Mouse (Mus musculus) kidney, postnatal 0 days (tissue): ENCODE data around the gene Vmn1r200. TPM values are rescaled to one million over a fixed set of nuclear protein-coding genes. Genes with fewer than 3 reads are reported as not detected.

ENCODE experiments used
- ATAC-seq: fragments of 200-750 bp; cut with Nextera tagmentation; replicated peaks from 2 replicates; pipeline ENCODE4 v1.8.0; 2017; ENCODE audit warnings: low read depth, moderate number of reproducible peaks, moderate TSS enrichment, moderate library complexity; ENCODE audit not compliant: low FRiP score
- DNase-seq: peaks from one replicate; pipeline ENCODE4 v3.0.0-alpha.2; 2016; ENCODE audit warnings: low spot score
- H3K27ac ChIP-seq: fragments of 300-500 bp; sonication (generic); 2 replicates; pipeline ENCODE4 v1.5.1; 2014; ENCODE audit warnings: mild to moderate bottlenecking
- H3K27me3 ChIP-seq: fragments of 300-500 bp; sonication (generic); 2 replicates; pipeline ENCODE4 v1.6.1; 2014; ENCODE audit warnings: low read length, mixed read lengths; ENCODE audit not compliant: insufficient read depth
- H3K36me3 ChIP-seq: fragments of 300-500 bp; sonication (generic); 2 replicates; pipeline ENCODE4 v1.6.1; 2014; ENCODE audit warnings: low read length, mixed read lengths; ENCODE audit not compliant: insufficient read depth
- H3K4me1 ChIP-seq: fragments of 300-500 bp; sonication (generic); replicated peaks from 2 replicates; pipeline ENCODE4 v1.6.1; 2014; ENCODE audit warnings: antibody characterized with exemption, low read length, mixed read lengths; ENCODE audit not compliant: insufficient read depth
- H3K4me2 ChIP-seq: fragments of 300-500 bp; sonication (generic); 2 replicates; pipeline ENCODE4 v1.6.1; 2014; ENCODE audit warnings: mild to moderate bottlenecking, low read length, moderate library complexity, mixed read lengths
- H3K4me3 ChIP-seq: fragments of 300-500 bp; sonication (generic); replicated peaks from 2 replicates; pipeline ENCODE4 v1.5.1; 2014; ENCODE audit warnings: low read depth, low read length
- H3K9ac ChIP-seq: fragments of 300-500 bp; sonication (generic); 2 replicates; pipeline ENCODE4 v1.6.1; 2014; ENCODE audit warnings: low read depth, low read length
- H3K9me3 ChIP-seq: fragments of 300-500 bp; sonication (generic); replicated peaks from 2 replicates; pipeline ENCODE4 v1.6.1; 2016; ENCODE audit warnings: low read length, inconsistent platforms, mixed read lengths
- CTCF ChIP-seq: IDR thresholded peaks from 2 replicates; pipeline ENCODE4 v1.5.1; 2016; ENCODE audit warnings: antibody characterized with exemption, low read depth, mild to moderate bottlenecking, moderate library complexity
- WGBS: fragments of 180-500 bp; shearing (Covaris S2); extraction: QIAGEN DNeasy Blood & Tissue Kit; methylation state at CpG from one replicate; pipeline ENCODE4 v1.1.7; 2014; 5-methylcytosine and 5-hydroxymethylcytosine counted together
- polyA plus RNA-seq: library from polyadenylated mRNA; unstranded; fragments of >200 nt; fragmentation: Nextera tagmentation; extraction: Ambion mirVana; gene quantifications from 2 replicates; pipeline ENCODE4 v1.2.1, GENCODE M21; 2015

Gene Vmn1r200
- polyA plus RNA-seq, 1 experiment from 2014 or later: not detected

DNA sequence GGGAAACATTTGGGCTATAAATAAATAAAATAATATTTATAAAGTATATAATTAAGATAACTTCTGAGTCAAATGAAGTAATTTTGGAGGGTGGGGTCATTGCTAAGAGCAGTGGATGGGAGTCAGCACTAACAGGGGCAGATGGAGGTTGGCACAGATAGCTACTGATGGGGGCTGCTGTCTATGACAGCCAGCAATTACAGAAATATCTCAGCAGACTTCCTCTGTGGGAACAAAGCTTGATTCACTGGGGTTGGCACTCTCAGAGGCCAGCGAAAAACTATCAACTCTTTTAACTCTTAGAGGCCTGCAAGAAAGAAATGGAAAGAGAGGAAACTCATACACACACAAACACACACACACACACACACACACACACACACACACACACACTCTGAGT lies 12.8 kb downstream of the Vmn1r200 start:
- Histone ChIP-seq H3K36me3 (no peaks in the 10 kb centered on the region), H3K4me3 (no peak overlapping the region), H3K9ac (no peak overlapping the region), H3K27ac (no peak overlapping the region), H3K9me3 (no peaks in the 10 kb centered on the region), H3K4me1 (no peaks in the 10 kb centered on the region), H3K4me2 (no peak overlapping the region), H3K27me3 (no peaks in the 10 kb centered on the region)
- WGBS: 71% methylated on average over 1 of the region's 1 CpGs
- no peak for ATAC-seq
- no peak for TF ChIP-seq CTCF
- DNase-seq: no peak

Other genes starting within 250 kb of the Vmn1r200 start
- not detected in 2 replicates for gene Vmn1r191, start 206.4 kb upstream of the Vmn1r200 start, polyA plus RNA-seq
- gene Vmn1r192, start 199.2 kb upstream of the Vmn1r200 start, polyA plus RNA-seq: not detected in 2 replicates
- not detected in 2 replicates for gene Vmn1r193, start 167.2 kb upstream of the Vmn1r200 start, polyA plus RNA-seq
- not detected in 2 replicates for gene Vmn1r194, start 146.2 kb upstream of the Vmn1r200 start, polyA plus RNA-seq
- not detected in 2 replicates for gene Vmn1r195, start 119.9 kb upstream of the Vmn1r200 start, polyA plus RNA-seq
- gene Vmn1r196, start 100.5 kb upstream of the Vmn1r200 start, polyA plus RNA-seq: not detected in 2 replicates
- gene Vmn1r197, start 65.8 kb upstream of the Vmn1r200 start, polyA plus RNA-seq: not detected in 2 replicates
- not detected in 2 replicates for gene Vmn1r198, start 40.0 kb upstream of the Vmn1r200 start, polyA plus RNA-seq
- gene Vmn1r199, start 10.6 kb upstream of the Vmn1r200 start, polyA plus RNA-seq: not detected in 2 replicates
- gene Vmn1r201, start 81.5 kb downstream of the Vmn1r200 start, polyA plus RNA-seq: not detected in 2 replicates
- gene Vmn1r202, start 115.0 kb downstream of the Vmn1r200 start, polyA plus RNA-seq: not detected in 2 replicates
- not detected in 2 replicates for gene Vmn1r203, start 127.7 kb downstream of the Vmn1r200 start, polyA plus RNA-seq
- gene Vmn1r204, start 162.8 kb downstream of the Vmn1r200 start, polyA plus RNA-seq: not detected in 2 replicates
- gene Vmn1r205, start 202.6 kb downstream of the Vmn1r200 start, polyA plus RNA-seq: not detected in 2 replicates
- not detected in 2 replicates for gene Vmn1r206, start 233.9 kb downstream of the Vmn1r200 start, polyA plus RNA-seq